Mouse (Mus musculus) forebrain, embryonic 11.5 days (tissue): ENCODE results near the gene Adamts17. TPM values are rescaled to one million over a fixed set of nuclear protein-coding genes. Genes with fewer than 3 reads are reported as not detected.

Source experiments
- ATAC-seq: fragments of 200-750 bp; cut with Nextera tagmentation; replicated peaks from 2 replicates; pipeline ENCODE4 v1.8.0; 2017; ENCODE audit warnings: moderate TSS enrichment; ENCODE audit not compliant: low FRiP score
- DNase-seq: peaks from one replicate; pipeline ENCODE4 v3.0.0-alpha.2; 2017; ENCODE audit warnings: low spot score
- H3K27ac ChIP-seq: fragments of 300-500 bp; sonication (generic); 2 replicates; pipeline ENCODE4 v1.5.1; 2014; ENCODE audit warnings: low read depth, low read length
- H3K27me3 ChIP-seq: fragments of 300-500 bp; sonication (generic); 2 replicates; pipeline ENCODE4 v1.6.1; 2014; ENCODE audit warnings: mild to moderate bottlenecking, low read length, mixed read lengths; ENCODE audit not compliant: control insufficient read depth, insufficient read depth
- H3K36me3 ChIP-seq: fragments of 300-500 bp; sonication (generic); 2 replicates; pipeline ENCODE4 v1.6.1; 2014; ENCODE audit warnings: mild to moderate bottlenecking, low read length, moderate library complexity, mixed read lengths; ENCODE audit not compliant: control insufficient read depth, insufficient read depth
- H3K4me1 ChIP-seq: fragments of 300-500 bp; sonication (generic); replicated peaks from 2 replicates; pipeline ENCODE4 v1.6.1; 2014; ENCODE audit warnings: low read length, mixed read lengths; ENCODE audit not compliant: control insufficient read depth, insufficient read depth
- H3K4me2 ChIP-seq: fragments of 300-500 bp; sonication (generic); 2 replicates; pipeline ENCODE4 v1.6.1; 2014; ENCODE audit warnings: low read depth, mild to moderate bottlenecking, low read length, moderate library complexity, mixed read lengths; ENCODE audit not compliant: severe bottlenecking
- H3K4me3 ChIP-seq: fragments of 300-500 bp; sonication (generic); 2 replicates; pipeline ENCODE4 v1.5.1; 2014; ENCODE audit warnings: low read depth, low read length
- H3K9ac ChIP-seq: fragments of 300-500 bp; sonication (generic); 2 replicates; pipeline ENCODE4 v1.6.1; 2014; ENCODE audit warnings: low read length
- H3K9me3 ChIP-seq: fragments of 300-500 bp; sonication (generic); 2 replicates; pipeline ENCODE4 v1.6.1; 2016; ENCODE audit warnings: low read length, mixed read lengths; ENCODE audit not compliant: control insufficient read depth
- WGBS: fragments of 180-500 bp; shearing (Covaris S2); extraction: QIAGEN DNeasy Blood & Tissue Kit; methylation state at CpG from one replicate; pipeline ENCODE4 v1.1.7; 2014; 5-methylcytosine and 5-hydroxymethylcytosine counted together
- polyA plus RNA-seq: library from polyadenylated mRNA; unstranded; fragments of >200 nt; fragmentation: Nextera tagmentation; extraction: Ambion mirVana; gene quantifications from 2 replicates; pipeline ENCODE4 v1.2.1, GENCODE M21; 2014

Gene Adamts17
- polyA plus RNA-seq, 1 experiment from 2014 or later = 0.72 TPM

DNA sequence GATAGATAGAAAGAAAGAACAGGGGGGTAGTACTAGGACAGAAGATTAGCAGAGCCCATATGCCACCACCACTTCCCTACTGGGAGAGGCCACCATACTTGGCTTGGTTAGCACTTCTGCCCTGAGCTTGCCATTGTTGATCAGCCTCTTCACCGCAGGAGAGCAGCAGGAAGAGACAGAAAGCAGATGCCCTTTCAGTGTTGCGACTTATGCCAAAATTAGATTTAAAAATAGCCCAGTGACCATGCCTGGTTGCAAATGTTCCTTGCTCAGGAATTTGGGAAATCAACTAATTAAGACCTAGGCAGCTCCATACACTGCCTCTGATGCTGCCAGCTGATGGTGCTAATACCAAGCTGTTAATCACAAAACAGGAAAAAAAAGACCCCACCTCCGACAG, 216.0 kb downstream of the Adamts17 start:
- ATAC-seq = no peak
- no peaks in the 10 kb centered on the region for H3K4me1 ChIP-seq
- H3K27me3 ChIP-seq = no peaks in the 10 kb centered on the region
- DNase-seq = no peak
- no peak overlapping the region for H3K4me3 ChIP-seq
- H3K9me3 ChIP-seq = no peaks in the 10 kb centered on the region
- H3K9ac ChIP-seq = no peak overlapping the region
- H3K36me3 ChIP-seq = no peaks in the 10 kb centered on the region
- WGBS = 80% methylated on average over 3 of the region's 3 CpGs
- H3K27ac ChIP-seq = no peak overlapping the region
- H3K4me2 ChIP-seq = no peak overlapping the region

DNA sequence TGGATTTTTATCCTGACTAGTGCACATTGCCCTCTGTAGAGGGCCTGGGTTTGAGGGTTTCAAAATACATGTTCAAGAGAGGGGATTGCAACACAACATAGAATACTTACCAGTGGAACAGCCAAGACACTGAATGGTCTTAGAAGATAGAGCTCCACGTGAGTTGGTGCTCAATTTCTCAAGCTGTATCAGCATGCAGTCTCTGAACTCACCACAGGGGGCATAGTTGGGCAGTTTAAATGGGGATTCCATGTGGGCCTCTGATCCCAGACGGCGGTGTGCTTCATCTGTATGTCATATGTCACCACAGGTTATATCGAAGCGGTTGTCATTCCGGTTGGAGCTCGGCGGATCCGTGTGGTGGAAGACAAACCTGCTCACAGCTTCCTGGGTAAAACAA, 222.2 kb downstream of the Adamts17 start:
- Histone ChIP-seq H3K36me3 (no peaks in the 10 kb centered on the region), H3K9ac (no peak overlapping the region), H3K27ac (no peak overlapping the region), H3K27me3 (no peaks in the 10 kb centered on the region), H3K4me1 (no peaks in the 10 kb centered on the region), H3K4me3 (no peak overlapping the region), H3K9me3 (no peaks in the 10 kb centered on the region), H3K4me2 (no peak overlapping the region)
- ATAC-seq (no peak), DNase-seq (no peak)
- WGBS = 82% methylated on average over 9 of the region's 9 CpGs

DNA sequence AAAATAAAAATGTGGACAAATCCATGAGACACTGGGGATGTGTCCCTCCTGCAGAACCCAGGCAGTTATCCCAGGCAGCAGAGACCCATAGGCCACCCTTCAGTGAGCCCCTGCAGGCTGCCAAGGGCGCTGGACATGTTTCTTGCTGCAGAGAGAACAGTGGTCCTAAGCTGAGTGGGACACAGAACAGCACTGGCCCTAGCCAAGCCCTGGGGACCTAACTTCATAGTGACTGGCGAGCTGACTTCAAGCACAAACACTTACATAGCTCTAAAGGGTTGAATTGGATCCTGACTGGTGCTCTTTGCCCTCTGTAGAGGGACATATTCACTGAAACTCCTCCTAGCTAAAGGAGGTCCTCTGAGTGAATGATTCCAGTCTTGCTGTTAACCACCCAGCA, 223.0 kb downstream of the Adamts17 start:
- no peaks in the 10 kb centered on the region for H3K36me3 ChIP-seq
- no peaks in the 10 kb centered on the region for H3K9me3 ChIP-seq
- H3K27me3 ChIP-seq = no peaks in the 10 kb centered on the region
- no peak for DNase-seq
- no peak overlapping the region for H3K4me2 ChIP-seq
- WGBS = 72% methylated on average over 2 of the region's 2 CpGs
- ATAC-seq = no peak
- no peaks in the 10 kb centered on the region for H3K4me1 ChIP-seq
- H3K4me3 ChIP-seq = no peak overlapping the region
- H3K27ac ChIP-seq = no peak overlapping the region
- H3K9ac ChIP-seq = no peak overlapping the region

DNA sequence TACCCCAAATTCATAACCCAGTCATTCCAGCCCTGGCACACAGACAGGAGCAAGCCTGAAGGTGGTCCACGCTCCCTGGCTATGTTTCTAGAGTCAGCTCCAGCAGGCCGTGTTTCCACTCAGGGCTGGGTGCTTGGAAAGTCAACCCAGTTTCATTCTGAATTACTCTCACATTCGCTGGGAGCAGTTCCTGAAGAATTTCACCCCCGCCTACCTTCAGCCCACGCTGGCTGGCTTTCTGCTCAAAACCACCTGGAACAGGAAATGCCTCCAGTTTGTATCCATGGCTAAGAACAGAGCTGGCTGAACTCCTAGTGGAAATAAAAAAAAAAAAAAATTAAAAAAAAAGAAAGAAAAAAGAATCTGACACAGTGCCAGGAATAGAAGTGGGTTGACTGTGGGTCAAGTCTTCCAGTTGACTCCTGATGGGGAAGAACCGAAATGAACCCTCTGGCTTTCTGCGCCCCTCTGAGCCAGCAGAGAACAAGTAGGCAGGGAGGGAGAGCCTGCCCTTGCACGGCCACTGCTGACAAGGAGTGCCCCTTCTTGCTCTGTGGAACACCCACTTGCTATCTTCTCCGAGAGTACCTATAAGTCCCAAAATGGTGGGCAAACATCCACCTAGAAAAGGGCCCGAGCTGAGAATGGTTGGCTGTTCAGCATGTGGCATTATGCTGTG, 225.2 kb downstream of the Adamts17 start:
- H3K4me1 ChIP-seq = no peaks in the 10 kb centered on the region
- DNase-seq = peak; percentile 21
- no peak for ATAC-seq
- no peaks in the 10 kb centered on the region for H3K9me3 ChIP-seq
- no peak overlapping the region for H3K4me3 ChIP-seq
- H3K27me3 ChIP-seq = no peaks in the 10 kb centered on the region
- 90% methylated on average over 10 of the region's 10 CpGs for WGBS
- H3K4me2 ChIP-seq = no peak overlapping the region
- H3K27ac ChIP-seq = no peak overlapping the region
- no peaks in the 10 kb centered on the region for H3K36me3 ChIP-seq
- no peak overlapping the region for H3K9ac ChIP-seq

DNA sequence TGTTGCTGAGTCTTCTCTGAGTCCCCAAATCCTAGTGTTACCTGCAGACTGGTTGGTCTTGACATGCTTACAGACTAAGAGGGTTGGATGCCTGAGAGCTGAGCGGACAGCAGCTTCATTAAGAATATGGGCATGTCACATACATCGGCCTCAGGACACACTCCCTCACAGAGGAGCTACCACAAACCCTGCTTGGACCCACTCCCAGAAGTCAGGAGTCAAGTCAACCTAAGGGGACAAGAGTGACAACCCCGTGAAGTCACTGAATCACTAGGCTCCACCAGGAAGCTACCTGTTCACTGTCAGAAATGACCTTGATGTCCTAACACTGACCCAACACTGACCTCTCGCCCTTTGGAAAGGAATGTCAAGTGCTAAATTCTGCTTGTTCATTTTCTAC, 226.1 kb downstream of the Adamts17 start:
- ATAC-seq (no peak), DNase-seq (no peak)
- H3K4me1 ChIP-seq = no peaks in the 10 kb centered on the region
- H3K27ac ChIP-seq = no peak overlapping the region
- no peaks in the 10 kb centered on the region for H3K27me3 ChIP-seq
- no peak overlapping the region for H3K4me2 ChIP-seq
- H3K4me3 ChIP-seq = no peak overlapping the region
- WGBS = 89% methylated on average over 4 of the region's 4 CpGs
- no peaks in the 10 kb centered on the region for H3K9me3 ChIP-seq
- H3K36me3 ChIP-seq = no peaks in the 10 kb centered on the region
- no peak overlapping the region for H3K9ac ChIP-seq

DNA sequence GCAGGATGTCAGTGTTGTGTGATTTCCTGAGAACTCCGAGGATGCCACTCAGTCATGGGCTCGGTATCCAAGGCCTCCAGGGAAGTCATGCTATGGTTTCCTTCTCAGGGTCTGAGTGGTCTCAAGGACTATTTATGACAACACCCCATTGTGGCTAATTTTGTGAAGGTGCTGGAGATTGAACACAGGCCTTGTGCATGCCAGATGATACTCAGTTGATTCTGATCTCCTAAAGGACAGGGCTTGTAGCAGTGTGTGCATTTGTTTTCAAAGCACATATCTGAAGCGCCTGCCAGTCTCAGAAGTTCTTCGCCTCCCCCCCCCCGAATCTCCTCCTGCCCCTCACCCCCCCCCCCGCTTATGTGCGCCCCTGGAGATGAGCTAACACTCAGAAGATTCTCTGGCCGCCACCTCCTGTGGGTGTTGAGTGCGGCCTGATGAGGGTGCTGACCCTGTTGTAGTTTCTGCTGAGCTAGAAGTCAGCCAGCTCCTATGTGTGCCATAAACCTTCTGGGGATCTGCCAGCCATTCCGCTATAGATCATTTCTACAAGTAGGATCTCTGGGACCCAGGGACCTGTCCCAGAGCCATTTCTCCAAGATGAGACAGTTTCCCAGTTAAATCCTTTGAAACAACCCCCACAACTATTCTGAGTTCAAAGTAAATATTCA, 232.6 kb downstream of the Adamts17 start:
- Histone ChIP-seq H3K4me2 (no peak overlapping the region), H3K36me3 (no peaks in the 10 kb centered on the region), H3K4me1 (no peaks in the 10 kb centered on the region), H3K27ac (no peak overlapping the region), H3K9ac (no peak overlapping the region), H3K4me3 (no peak overlapping the region), H3K9me3 (no peaks in the 10 kb centered on the region), H3K27me3 (no peaks in the 10 kb centered on the region)
- ATAC-seq = no peak
- DNase-seq = no peak
- 84% methylated on average over 10 of the region's 10 CpGs for WGBS

DNA sequence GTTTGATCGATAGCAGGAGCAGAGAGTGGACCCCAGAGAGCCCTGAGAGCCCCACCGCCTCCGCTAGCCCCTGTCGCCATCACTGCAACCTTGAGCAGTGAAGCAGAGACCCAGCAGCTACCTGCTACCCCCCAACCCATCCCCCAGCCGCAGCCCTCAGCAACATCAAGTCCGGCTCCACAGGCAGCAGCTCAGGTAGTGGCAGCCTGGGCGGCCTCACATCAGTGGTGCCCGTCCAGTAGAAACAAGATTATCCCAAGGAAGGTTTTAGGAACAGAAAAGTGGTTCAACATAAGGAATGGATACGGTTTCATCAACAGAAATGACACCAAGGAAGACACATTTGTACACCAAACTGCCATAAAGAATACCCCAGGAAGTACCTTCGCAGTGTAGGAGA, 243.2 kb downstream of the Adamts17 start:
- H3K27ac ChIP-seq = no peak overlapping the region
- no peak overlapping the region for H3K4me3 ChIP-seq
- DNase-seq = no peak
- H3K4me2 ChIP-seq = no peak overlapping the region
- no peak for ATAC-seq
- H3K27me3 ChIP-seq = no peaks in the 10 kb centered on the region
- no peaks in the 10 kb centered on the region for H3K9me3 ChIP-seq
- 90% methylated on average over 10 of the region's 10 CpGs for WGBS
- no peak overlapping the region for H3K9ac ChIP-seq
- H3K4me1 ChIP-seq = no peaks in the 10 kb centered on the region
- H3K36me3 ChIP-seq = no peaks in the 10 kb centered on the region

DNA sequence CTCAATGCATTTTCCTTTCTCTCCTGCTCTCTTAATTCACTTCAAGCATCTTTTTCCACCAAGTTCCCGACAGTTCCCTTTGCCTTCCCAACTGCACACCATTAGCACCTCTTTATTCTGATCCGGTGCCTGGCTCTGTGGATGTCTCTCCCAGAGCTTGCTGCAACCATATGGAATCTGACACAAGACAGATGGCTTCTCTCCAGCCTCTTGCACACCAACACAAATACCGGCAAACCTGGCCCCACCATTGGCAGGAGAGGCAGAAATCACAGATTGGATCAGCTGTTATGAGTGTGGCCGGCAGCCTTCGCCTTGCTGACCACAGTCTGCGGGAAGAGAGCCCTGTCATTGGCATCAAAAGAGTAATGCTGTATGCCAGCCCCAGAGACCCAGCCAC, 248.2 kb downstream of the Adamts17 start:
- no peak for ATAC-seq
- no peaks in the 10 kb centered on the region for H3K4me1 ChIP-seq
- no peaks in the 10 kb centered on the region for H3K27me3 ChIP-seq
- DNase-seq = no peak
- WGBS = 72% methylated on average over 6 of the region's 6 CpGs
- H3K4me3 ChIP-seq = no peak overlapping the region
- no peaks in the 10 kb centered on the region for H3K9me3 ChIP-seq
- no peaks in the 10 kb centered on the region for H3K36me3 ChIP-seq
- no peak overlapping the region for H3K27ac ChIP-seq
- H3K4me2 ChIP-seq = no peak overlapping the region
- H3K9ac ChIP-seq = no peak overlapping the region

DNA sequence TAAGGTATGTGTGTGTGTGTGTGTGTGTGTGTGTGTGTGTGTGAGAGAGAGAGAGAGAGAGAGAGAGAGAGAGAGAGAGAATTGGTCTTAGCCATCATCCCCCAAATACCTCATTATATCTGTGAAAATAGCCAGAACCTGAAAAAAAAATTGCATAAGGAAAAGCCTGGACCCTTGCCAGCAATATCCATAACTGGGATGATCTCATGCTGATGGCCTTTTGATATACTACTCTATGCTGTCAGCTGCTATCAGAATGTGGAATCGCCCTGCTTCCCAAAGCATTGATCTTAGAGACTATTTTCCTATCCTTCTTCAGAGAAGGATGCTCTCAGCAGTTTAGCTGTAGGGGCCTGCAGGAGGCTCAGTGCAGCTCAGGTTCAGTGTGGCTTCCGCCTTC, 257.6 kb downstream of the Adamts17 start:
- Histone ChIP-seq H3K27me3 (no peaks in the 10 kb centered on the region), H3K9ac (no peak overlapping the region), H3K36me3 (no peaks in the 10 kb centered on the region), H3K4me3 (no peak overlapping the region), H3K9me3 (no peaks in the 10 kb centered on the region), H3K27ac (no peak overlapping the region), H3K4me1 (no peaks in the 10 kb centered on the region), H3K4me2 (no peak overlapping the region)
- WGBS = 86% methylated on average over 2 of the region's 2 CpGs
- DNase-seq = no peak
- ATAC-seq = no peak
